21 mouse cellular contexts compared by ENCODE assay signal in the genomic region with DNA sequence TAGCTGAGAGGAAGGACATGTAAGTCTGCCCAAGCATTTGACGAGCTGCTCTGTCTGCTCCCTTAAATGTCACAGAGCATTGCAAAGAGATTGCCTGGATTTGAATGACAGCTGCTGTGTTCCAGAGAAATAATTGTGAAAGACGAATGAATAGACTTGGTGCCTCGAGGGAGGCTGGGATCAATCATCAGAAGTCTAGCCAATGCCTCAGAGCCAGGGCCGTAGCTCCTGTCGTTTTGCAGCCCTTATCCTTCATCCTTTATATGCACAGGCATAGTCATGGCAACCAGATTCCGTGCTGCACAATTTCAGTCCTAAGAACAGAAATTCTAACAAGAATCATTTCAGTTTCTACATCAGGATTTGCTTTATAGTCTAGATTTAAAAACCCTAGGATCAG. TPM values are rescaled to one million over a fixed set of nuclear protein-coding genes. Genes with fewer than 3 reads are reported as not detected.
DNase-seq lines count a peak whose midpoint lies in the region; ATAC-seq and TF ChIP-seq lines count a peak whose summit lies in the region.
"Had no signal": no experiment of that assay in that cellular context is flagged by ENCODE, and none has a peak within 500 bp of the region (broad histone marks: within the 10 kb centered on the region; RNA-seq: fewer than 3 reads in every experiment).

No protein-coding gene starts in this region.

- no peaks in the 10 kb centered on the region for H3K4me1 ChIP-seq in midbrain, embryonic 11.5 days (ENCODE audit: control insufficient read depth, insufficient read depth, low read length)
- peaks cover 5% of the 10 kb centered on the region; the same call in 1 of the 2 replicates for H3K4me1 ChIP-seq in midbrain, embryonic 10.5 days
- H3K4me1 ChIP-seq in forebrain, postnatal 0 days (ENCODE audit: insufficient read depth), result no peaks in the 10 kb centered on the region
- no peaks in the 10 kb centered on the region for H3K4me1 ChIP-seq in midbrain, embryonic 12.5 days
- H3K4me1 ChIP-seq: kidney, embryonic 15.5 days had no signal

- H3K4me3 ChIP-seq in midbrain, embryonic 11.5 days (ENCODE audit: low read depth, low read length), result no peak overlapping the region
- H3K4me3 ChIP-seq in midbrain, embryonic 10.5 days, result no peak overlapping the region
- no peak overlapping the region for H3K4me3 ChIP-seq in forebrain, postnatal 0 days (ENCODE audit: low read depth, low read length)
- no peak overlapping the region for H3K4me3 ChIP-seq in midbrain, embryonic 12.5 days
- H3K4me3 ChIP-seq: kidney, embryonic 15.5 days had no signal

- no peaks in the 10 kb centered on the region for H3K9me3 ChIP-seq in midbrain, embryonic 11.5 days (ENCODE audit: control insufficient read depth, low read length)
- no peaks in the 10 kb centered on the region for H3K9me3 ChIP-seq in midbrain, embryonic 10.5 days (replicated peaks)
- H3K9me3 ChIP-seq in forebrain, postnatal 0 days (ENCODE audit: low read length), result no peaks in the 10 kb centered on the region
- H3K9me3 ChIP-seq in midbrain, embryonic 12.5 days, result no peaks in the 10 kb centered on the region
- H3K9me3 ChIP-seq: kidney, embryonic 15.5 days had no signal

- peak; percentile 85 for ATAC-seq in midbrain, embryonic 11.5 days (ENCODE audit: low FRiP score)
- peak; percentile 92 for ATAC-seq in forebrain, postnatal 0 days
- ATAC-seq in midbrain, embryonic 12.5 days (ENCODE audit: low FRiP score, low read depth), result peak; percentile 83; the same call in 1 of the 2 replicates
- ATAC-seq: intestine, embryonic 16.5 days; liver, postnatal 0 days; lung, postnatal 0 days had no signal

- 38% methylated on average over 6 of the region's 6 CpGs for WGBS in midbrain, embryonic 11.5 days
- WGBS in midbrain, embryonic 10.5 days, result 48% methylated on average over 6 of the region's 6 CpGs
- 24% methylated on average over 6 of the region's 6 CpGs for WGBS in forebrain, postnatal 0 days
- 34% methylated on average over 6 of the region's 6 CpGs for WGBS in midbrain, embryonic 12.5 days

- H3K36me3 ChIP-seq in midbrain, embryonic 11.5 days (ENCODE audit: control insufficient read depth, insufficient read depth, low read length), result no peaks in the 10 kb centered on the region
- H3K36me3 ChIP-seq in midbrain, embryonic 10.5 days, result no peaks in the 10 kb centered on the region
- H3K36me3 ChIP-seq in forebrain, postnatal 0 days (ENCODE audit: insufficient read depth), result no peaks in the 10 kb centered on the region
- no peaks in the 10 kb centered on the region for H3K36me3 ChIP-seq in midbrain, embryonic 12.5 days
- H3K36me3 ChIP-seq: kidney, embryonic 15.5 days had no signal

- no peaks in the 10 kb centered on the region for H3K27me3 ChIP-seq in midbrain, embryonic 11.5 days (ENCODE audit: control insufficient read depth, insufficient read depth, low read length)
- H3K27me3 ChIP-seq in midbrain, embryonic 10.5 days (ENCODE audit: low read depth, poor library complexity, severe bottlenecking), result no peaks in the 10 kb centered on the region
- H3K27me3 ChIP-seq in forebrain, postnatal 0 days (ENCODE audit: insufficient read depth, low read length), result no peaks in the 10 kb centered on the region
- no peaks in the 10 kb centered on the region for H3K27me3 ChIP-seq in midbrain, embryonic 12.5 days
- H3K27me3 ChIP-seq: kidney, embryonic 15.5 days had no signal

- no peak overlapping the region for H3K4me2 ChIP-seq in midbrain, embryonic 11.5 days
- H3K4me2 ChIP-seq in forebrain, postnatal 0 days (ENCODE audit: low read depth), result no peak overlapping the region
- H3K4me2 ChIP-seq in midbrain, embryonic 12.5 days (replicated peaks), result no peak overlapping the region
- H3K4me2 ChIP-seq: heart, embryonic 11.5 days; kidney, embryonic 15.5 days had no signal

- no peak for TF ChIP-seq CTCF in forebrain, postnatal 0 days (IDR thresholded peaks at IDR 0.05; ENCODE audit: low read depth)

- no peak overlapping the region for H3K9ac ChIP-seq in midbrain, embryonic 11.5 days (ENCODE audit: low read length)
- no peak overlapping the region for H3K9ac ChIP-seq in forebrain, postnatal 0 days
- H3K9ac ChIP-seq in midbrain, embryonic 12.5 days (replicated peaks), result no peak overlapping the region
- H3K9ac ChIP-seq: kidney, embryonic 15.5 days; liver, postnatal 0 days had no signal

- peak overlapping the region; percentile 35; the same call in 1 of the 2 replicates for H3K27ac ChIP-seq in midbrain, embryonic 11.5 days (ENCODE audit: low read depth, low read length)
- no peak overlapping the region for H3K27ac ChIP-seq in midbrain, embryonic 10.5 days (replicated peaks)
- peak overlapping the region; percentile 57; the same call in 1 of the 2 replicates for H3K27ac ChIP-seq in forebrain, postnatal 0 days (ENCODE audit: low read depth, low read length)
- peak overlapping the region; percentile 8; the same call in 1 of the 2 replicates for H3K27ac ChIP-seq in midbrain, embryonic 12.5 days (replicated peaks)
- H3K27ac ChIP-seq: kidney, embryonic 15.5 days had no signal

- DNase-seq in midbrain, embryonic 11.5 days (ENCODE audit: low spot score, missing footprints), result no peak
- DNase-seq in midbrain, embryonic 10.5 days (ENCODE audit: low spot score), result no peak
- peak; percentile 38 for DNase-seq in forebrain, postnatal 0 days
- DNase-seq in lung, postnatal 10 days, result no peak
- DNase-seq in spleen, postnatal 14 days (ENCODE audit: low spot score in 2 of 2), result no peak
- DNase-seq in kidney, adult 11 months, result no peak
- DNase-seq: adrenal gland, adult 8-10 months; cerebellum, adult 8-10 months; gastrocnemius, postnatal 10 days; heart, adult 11 months; kidney, postnatal 4 days; liver, postnatal 0 days had no signal

RNA-seq across cellular contexts. Expression of a gene that starts 9.3 kb away (rescaled TPM):
- 46.7 and 50.7 TPM in 2 replicates for polyA plus RNA-seq in midbrain, embryonic 11.5 days (2014; fragmentation: Nextera tagmentation; extraction: Ambion mirVana)
- polyA plus RNA-seq in midbrain, embryonic 10.5 days (2016; fragmentation: Nextera tagmentation; extraction: Ambion mirVana), result 11.1 and 30.5 TPM in 2 replicates
- 308 and 413 TPM in 2 replicates for total RNA-seq in forebrain, postnatal 0 days (2014; rRNA removed)
- polyA plus RNA-seq in forebrain, postnatal 0 days (2015; fragmentation: Nextera tagmentation; extraction: Ambion mirVana), result 280 and 417 TPM in 2 replicates
- 84.1 and 84.6 TPM in 2 replicates for polyA plus RNA-seq in midbrain, embryonic 12.5 days (2016; fragmentation: Nextera tagmentation; extraction: Ambion mirVana)
- total RNA-seq: liver, adult 2 months; MEL; monocyte, adult 5-6 weeks; neutrophil, adult 5-6 weeks had no signal
- polyA plus RNA-seq: liver, adult 2 months had no signal
